ENCODE assay signal across 25 mouse cellular contexts in the genomic region with DNA sequence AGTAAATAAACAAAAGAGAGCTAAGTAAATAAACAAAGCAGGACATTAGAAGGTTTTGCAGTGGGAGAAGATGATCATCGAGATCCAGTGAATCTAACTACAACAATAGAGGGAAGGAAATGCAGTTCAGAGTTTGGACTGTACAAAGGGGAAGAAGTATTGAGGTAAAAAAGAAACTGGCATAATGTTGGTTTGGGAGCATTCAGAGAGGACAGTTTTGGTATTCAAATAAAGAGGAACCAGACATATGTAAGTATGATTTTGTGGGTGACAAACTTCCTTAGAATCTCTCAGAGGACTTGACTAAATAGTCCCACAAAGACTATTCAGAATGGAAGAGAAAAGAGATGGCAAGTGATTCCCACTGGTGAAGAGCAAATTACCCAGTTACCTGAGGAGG. TPM values are rescaled to one million over a fixed set of nuclear protein-coding genes. Genes with fewer than 3 reads are reported as not detected.
DNase-seq lines count a peak whose midpoint lies in the region; ATAC-seq and TF ChIP-seq lines count a peak whose summit lies in the region.
"Had no signal": no experiment of that assay in that cellular context is flagged by ENCODE, and none has a peak within 500 bp of the region (broad histone marks: within the 10 kb centered on the region; RNA-seq: fewer than 3 reads in every experiment).

No protein-coding gene starts in this region.

- H3K27me3 ChIP-seq in MEL (ENCODE audit: control insufficient read depth in 1 of 2, insufficient read depth in 2 of 2, low read length in 2 of 2), result no peaks in the 10 kb centered on the region
- H3K27me3 ChIP-seq: hindbrain, embryonic 13.5 days; lung, embryonic 15.5 days; midbrain, embryonic 15.5 days had no signal

- no peak overlapping the region for H3K9ac ChIP-seq in MEL (ENCODE audit: control insufficient read depth, low read depth, low read length, poor library complexity, severe bottlenecking)
- H3K9ac ChIP-seq: hindbrain, embryonic 13.5 days; limb, embryonic 13.5 days; lung, embryonic 15.5 days; midbrain, embryonic 15.5 days had no signal

- no peaks in the 10 kb centered on the region for H3K9me3 ChIP-seq in MEL (replicated peaks; ENCODE audit: insufficient read depth, low read length)
- H3K9me3 ChIP-seq: hindbrain, embryonic 13.5 days; limb, embryonic 13.5 days; lung, embryonic 15.5 days; midbrain, embryonic 10.5 days; midbrain, embryonic 15.5 days had no signal

- no peak for TF ChIP-seq CTCF in gastrocnemius, adult 2 months (IDR thresholded peaks at IDR 0.05)
- no peak for TF ChIP-seq CTCF in MEL (IDR thresholded peaks at IDR 0.05 in 2 of 3, conservative IDR thresholded peaks at IDR 0.05 in 1 of 3; ENCODE audit: control insufficient read depth in 1 of 3, insufficient read depth in 1 of 3, low read depth in 2 of 3, low read length in 3 of 3, poor library complexity in 1 of 3, severe bottlenecking in 1 of 3)

- intact Hi-C loops in gastrocnemius, adult 2 months (cut with DNase I), result no loop called here
- intact Hi-C loops in gastrocnemius, postnatal 14 days (cut with DNase I; ENCODE audit: low total_unique reads), result no loop called here

- peak overlapping the region; percentile 48; the same call in 1 of the 2 replicates for H3K27ac ChIP-seq in gastrocnemius, adult 2 months
- no peak overlapping the region for H3K27ac ChIP-seq in MEL (ENCODE audit: control insufficient read depth, low read depth, low read length)
- H3K27ac ChIP-seq: hindbrain, embryonic 13.5 days; limb, embryonic 13.5 days; lung, embryonic 15.5 days; midbrain, embryonic 10.5 days; midbrain, embryonic 15.5 days had no signal

- no peaks in the 10 kb centered on the region for H3K36me3 ChIP-seq in MEL (ENCODE audit: control insufficient read depth in 1 of 2, insufficient read depth in 2 of 2, low read length in 2 of 2)
- H3K36me3 ChIP-seq: limb, embryonic 13.5 days; lung, embryonic 15.5 days; midbrain, embryonic 10.5 days; midbrain, embryonic 15.5 days had no signal

- ATAC-seq in granulocyte monocyte progenitor cell, adult 5-6 weeks (replicated peaks; ENCODE audit: poor library complexity, severe bottlenecking), result peak; percentile 81
- peak; percentile 22; the same call in 1 of the 2 replicates for ATAC-seq in monocyte, adult 5-6 weeks (replicated peaks; ENCODE audit: insufficient number of reproducible peaks, low FRiP score, low TSS enrichment, poor library complexity, severe bottlenecking)
- ATAC-seq: forebrain, embryonic 16.5 days; intestine, postnatal 0 days; midbrain, embryonic 15.5 days had no signal

- no peak for TF ChIP-seq EP300 in MEL (IDR thresholded peaks at IDR 0.05; ENCODE audit: low read depth in 1 of 2, low read length in 2 of 2)

- DNase-seq in gastrocnemius, adult 2 months, result no peak
- DNase-seq in gastrocnemius, postnatal 14 days, result no peak
- peak; percentile 34 for DNase-seq in MEL (ENCODE audit: low read depth, low spot score)
- no peak for DNase-seq in adrenal gland, postnatal 25 days
- no peak for DNase-seq in cerebellum, adult 9-10 months
- DNase-seq in right cerebral cortex, postnatal 36 days (ENCODE audit: low spot score in 2 of 2), result no peak
- DNase-seq: cerebellum, adult 11 months; cerebellum, postnatal 10 days; gastrocnemius, postnatal 10 days; heart, adult 11 months; heart, postnatal 36 days; kidney, adult 9 months; kidney, postnatal 25 days; lung, postnatal 4 days had no signal

- H3K4me3 ChIP-seq in gastrocnemius, adult 2 months, result no peak overlapping the region
- no peak overlapping the region for H3K4me3 ChIP-seq in MEL (ENCODE audit: control insufficient read depth in 1 of 2, insufficient read depth in 1 of 2, low read depth in 2 of 2, low read length in 2 of 2)
- H3K4me3 ChIP-seq: erythroblast, embryonic 14.5 days; hindbrain, embryonic 13.5 days; limb, embryonic 13.5 days; lung, embryonic 15.5 days; midbrain, embryonic 10.5 days; midbrain, embryonic 15.5 days had no signal

- H3K4me1 ChIP-seq in MEL (ENCODE audit: control insufficient read depth in 1 of 2, insufficient read depth in 2 of 2, low read length in 2 of 2), result no peaks in the 10 kb centered on the region; a peak in 1 of 4 replicates
- H3K4me1 ChIP-seq: hindbrain, embryonic 13.5 days; limb, embryonic 13.5 days; lung, embryonic 15.5 days; midbrain, embryonic 10.5 days; midbrain, embryonic 15.5 days had no signal

- TF ChIP-seq POLR2A in MEL (IDR thresholded peaks at IDR 0.05; ENCODE audit: control insufficient read depth in 1 of 2, insufficient read depth in 1 of 2, low read depth in 1 of 2, low read length in 2 of 2, poor library complexity in 1 of 2), result no peak

- no peak for TF ChIP-seq RAD21 in MEL (IDR thresholded peaks at IDR 0.05; ENCODE audit: low read depth, low read length)

- H3K79me2 ChIP-seq in MEL (ENCODE audit: control insufficient read depth, insufficient read depth, low read length, poor library complexity), result no peaks in the 10 kb centered on the region

TF ChIP-seq in MEL, 35 proteins besides CTCF, POLR2A, EP300 and RAD21:
- TF ChIP-seq GABPA (IDR thresholded peaks at IDR 0.05; ENCODE audit: low read depth, low read length) (no peak), JUND (IDR thresholded peaks at IDR 0.05; ENCODE audit: low read depth, low read length) (no peak), ZNF384 (IDR thresholded peaks at IDR 0.05; ENCODE audit: low read depth, low read length) (no peak), CHD2 (IDR thresholded peaks at IDR 0.05; ENCODE audit: low read length) (no peak), MYB (IDR thresholded peaks at IDR 0.05; ENCODE audit: low read depth, low read length) (no peak), ELF1 (IDR thresholded peaks at IDR 0.05; ENCODE audit: low read depth, low read length) (no peak), ZC3H11A (IDR thresholded peaks at IDR 0.05; ENCODE audit: low read depth, low read length) (no peak), POLR2AphosphoS2 (IDR thresholded peaks at IDR 0.05; ENCODE audit: low read length) (no peak), USF1 (IDR thresholded peaks at IDR 0.05; ENCODE audit: low read depth, low read length) (no peak)

RNA-seq across cellular contexts. Expression of gene Gpr34, which starts 31.9 kb away (rescaled TPM):
- total RNA-seq in gastrocnemius, adult 2 months (2021), result under 1 TPM; 0.41 to 0.42 TPM
- 1 to 10 TPM in 1 of 2 experiments, under 1 TPM in 1; 0.80 to 2.0 TPM for total RNA-seq in gastrocnemius, postnatal 14 days (2021)
- 0.04 and 0.10 TPM in 2 replicates for total RNA-seq in MEL (2012; rRNA removed)
- polyA plus RNA-seq in MEL (2012; ENCODE audit: insufficient read depth in 1 of 2, insufficient read length in 2 of 2, low read depth in 1 of 2, low replicate concordance in 2 of 2, missing spikeins in 1 of 2), result not detected
- total RNA-seq in granulocyte monocyte progenitor cell, adult 5-6 weeks (2014; fragmentation: Nextera tagmentation), result not detected in 2 replicates
- 1.4 TPM in 1 of 2 replicates, not detected in the other for total RNA-seq in granulocyte monocyte progenitor cell, adult 5-6 weeks (2017)
- 1.2 to 6.0 TPM (median 3.8 TPM) in 3 replicates for total RNA-seq in monocyte, adult 5-6 weeks (2017)
- 0.67 and 1.1 TPM in 2 replicates for total RNA-seq in adrenal gland, postnatal 25 days (2021)
- polyA plus RNA-seq: erythroblast, embryonic 14.5 days; small intestine, adult 2 months had no signal
